Comparison of ENCODE assay signal across 8 mouse cellular contexts in the genomic region with DNA sequence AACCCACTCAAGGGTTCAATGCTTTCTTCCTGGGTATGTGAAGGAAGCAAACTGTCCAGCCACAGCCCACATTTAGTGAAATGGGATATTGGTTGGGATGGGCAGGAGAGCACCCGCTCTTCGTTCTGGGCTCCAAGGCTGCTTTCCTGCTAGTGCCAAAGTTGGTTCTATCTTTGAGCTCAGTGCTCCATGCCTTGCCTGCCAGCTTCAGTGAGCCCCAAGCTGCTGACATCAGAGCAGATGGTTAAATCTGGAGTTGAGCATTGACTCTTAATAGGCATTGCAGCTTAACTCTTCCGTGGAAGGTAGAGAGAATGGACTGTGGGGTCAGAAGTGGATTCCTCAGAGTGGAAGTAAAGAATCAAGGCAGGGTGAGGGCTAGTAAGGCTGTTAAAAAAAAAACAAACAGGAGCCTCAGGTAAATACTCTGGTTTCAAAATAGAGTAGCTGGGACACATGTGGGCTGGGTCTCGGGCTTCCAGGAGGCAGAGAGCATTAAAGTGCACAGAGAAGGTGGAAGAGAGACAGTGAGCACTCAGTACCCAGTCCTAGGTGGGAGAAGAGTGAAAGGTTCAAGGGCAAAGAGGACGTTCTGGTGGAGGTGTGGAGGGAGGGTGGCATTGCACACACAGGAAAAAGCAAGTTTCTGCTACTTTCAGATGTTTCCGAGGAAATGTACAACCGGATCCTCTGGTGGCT. TPM values are rescaled to one million over a fixed set of nuclear protein-coding genes. Genes with fewer than 3 reads are reported as not detected.
A peak's percentile ranks its signal among the peaks of the same experiment; 100 is the strongest.
DNase-seq lines count a peak whose midpoint lies in the region; ATAC-seq and TF ChIP-seq lines count a peak whose summit lies in the region.

A gene (plus strand): TSS at position 649 of the 699 bp plus-strand sequence.

- no peak for TF ChIP-seq EP300 in lung, postnatal 0 days (IDR thresholded peaks at IDR 0.05)

- H3K9ac ChIP-seq in lung, postnatal 0 days (replicated peaks; ENCODE audit: low read depth), result no peak within 1 kb of the TSS
- no peak within 1 kb of the TSS for H3K9ac ChIP-seq in hindbrain, embryonic 12.5 days
- H3K9ac ChIP-seq in liver, embryonic 15.5 days, result no peak within 1 kb of the TSS

- ATAC-seq in lung, postnatal 0 days, result no peak
- ATAC-seq in hindbrain, embryonic 12.5 days (ENCODE audit: low FRiP score), result no peak
- ATAC-seq in liver, embryonic 15.5 days (ENCODE audit: insufficient read depth), result no peak

- intact Hi-C loops in gastrocnemius, postnatal 36 days (cut with DNase I), result no loop called here

- WGBS in lung, postnatal 0 days, result 69% methylated on average over 7 of the region's 7 CpGs
- WGBS in hindbrain, embryonic 12.5 days, result 81% methylated on average over 7 of the region's 7 CpGs
- WGBS in liver, embryonic 15.5 days (ENCODE audit: insufficient replicate concordance), result 62% methylated on average over 7 of the region's 7 CpGs

- H3K27ac ChIP-seq in lung, postnatal 0 days (ENCODE audit: low read length), result no peak within 1 kb of the TSS
- H3K27ac ChIP-seq in hindbrain, embryonic 12.5 days, result no peak within 1 kb of the TSS
- H3K27ac ChIP-seq in liver, embryonic 15.5 days (replicated peaks), result no peak within 1 kb of the TSS

- H3K4me2 ChIP-seq in lung, postnatal 0 days (replicated peaks; ENCODE audit: low read depth, low read length), result no peak within 1 kb of the TSS
- no peak within 1 kb of the TSS for H3K4me2 ChIP-seq in hindbrain, embryonic 12.5 days (replicated peaks)
- no peak within 1 kb of the TSS for H3K4me2 ChIP-seq in liver, embryonic 15.5 days

- no peak for DNase-seq in lung, postnatal 0 days (ENCODE audit: low spot score)
- no peak for DNase-seq in lung, adult 18-20 months
- DNase-seq in gastrocnemius, postnatal 36 days, result peak in 1 of 2 experiments; percentile 4
- no peak for DNase-seq in testis, postnatal 10 days (ENCODE audit: low spot score)
- DNase-seq in cerebellum, adult 8-10 months, result no peak
- DNase-seq in spleen, postnatal 4 days (ENCODE audit: low spot score in 2 of 2), result no peak

- no peak for TF ChIP-seq CTCF in lung, postnatal 0 days (IDR thresholded peaks at IDR 0.05)

- no peaks in the 10 kb centered on the region for H3K27me3 ChIP-seq in lung, postnatal 0 days (replicated peaks; ENCODE audit: insufficient read depth, low read length)
- H3K27me3 ChIP-seq in hindbrain, embryonic 12.5 days, result no peaks in the 10 kb centered on the region
- 0 out of 2 replicates have a peak, but pooled peaks cover 12% of the 10 kb centered on the region for H3K27me3 ChIP-seq in liver, embryonic 15.5 days

- peaks cover 5% of the 10 kb centered on the region; the same call in 1 of the 2 replicates for H3K4me1 ChIP-seq in lung, postnatal 0 days (ENCODE audit: insufficient read depth, low read depth, low read length)
- H3K4me1 ChIP-seq in hindbrain, embryonic 12.5 days, result no peaks in the 10 kb centered on the region
- no peaks in the 10 kb centered on the region for H3K4me1 ChIP-seq in liver, embryonic 15.5 days (replicated peaks)

- H3K9me3 ChIP-seq in lung, postnatal 0 days (ENCODE audit: low read length), result no peaks in the 10 kb centered on the region
- no peaks in the 10 kb centered on the region for H3K9me3 ChIP-seq in hindbrain, embryonic 12.5 days (replicated peaks)
- H3K9me3 ChIP-seq in liver, embryonic 15.5 days (replicated peaks), result no peaks in the 10 kb centered on the region

- H3K36me3 ChIP-seq in lung, postnatal 0 days (ENCODE audit: insufficient read depth, low read length), result no peaks in the 10 kb centered on the region
- no peaks in the 10 kb centered on the region for H3K36me3 ChIP-seq in hindbrain, embryonic 12.5 days
- no peaks in the 10 kb centered on the region for H3K36me3 ChIP-seq in liver, embryonic 15.5 days (replicated peaks)

- H3K4me3 ChIP-seq in lung, postnatal 0 days (ENCODE audit: low read depth, low read length), result no peak within 1 kb of the TSS
- no peak within 1 kb of the TSS for H3K4me3 ChIP-seq in hindbrain, embryonic 12.5 days
- H3K4me3 ChIP-seq in liver, embryonic 15.5 days (replicated peaks), result no peak within 1 kb of the TSS

RNA-seq across cellular contexts. Expression of the gene that starts here (rescaled TPM):
- polyA plus RNA-seq in lung, postnatal 0 days (2015; fragmentation: Nextera tagmentation; extraction: Ambion mirVana), result 366 and 392 TPM in 2 replicates
- total RNA-seq in gastrocnemius, postnatal 36 days (2021), result 10 to 100 TPM; 11.3 to 11.9 TPM
- polyA plus RNA-seq in hindbrain, embryonic 12.5 days (2016; fragmentation: Nextera tagmentation; extraction: Ambion mirVana), result 13.1 and 14.1 TPM in 2 replicates
- 11.6 and 12.6 TPM in 2 replicates for polyA plus RNA-seq in liver, embryonic 15.5 days (2015; fragmentation: Nextera tagmentation; extraction: Ambion mirVana)

Comparison
In these comparisons a context has a peak if more than half of its experiments do, and no peak if none do; other contexts are left out.
1. RNA of the gene that starts here (polyA plus RNA-seq): 366 to 392 TPM in lung, postnatal 0 days; 13.1 to 14.1 TPM in hindbrain, embryonic 12.5 days and 11.6 to 12.6 TPM in liver, embryonic 15.5 days; every median in the first group is over 10 times any median in the second.